Mouse (Mus musculus) lung, adult 2 months (tissue): ENCODE results near the gene Pde10a. TPM values are rescaled to one million over a fixed set of nuclear protein-coding genes. Genes with fewer than 3 reads are reported as not detected.

Experiments used
- DNase-seq: peaks from one replicate; pipeline ENCODE4 v3.0.0; 2022
- H3K4me1 ChIP-seq: fragments of 200-500 bp; 2 replicates; pipeline ENCODE4 v1.6.1; 2011; ENCODE audit warnings: low read length; ENCODE audit not compliant: control insufficient read depth, insufficient read depth
- H3K4me3 ChIP-seq: fragments of 200-500 bp; replicated peaks from 2 replicates; pipeline ENCODE3; 2011; ENCODE audit warnings: low read depth, mild to moderate bottlenecking, control low read depth, low read length; ENCODE audit errors: extremely low read depth
- CTCF ChIP-seq: fragments of 200-500 bp; IDR thresholded peaks from 2 replicates; pipeline ENCODE4 v1.5.1; 2011; ENCODE audit warnings: mild to moderate bottlenecking, low read length, control low read depth; ENCODE audit not compliant: insufficient read depth
- POLR2A ChIP-seq: fragments of 200-500 bp; IDR thresholded peaks from 2 replicates; pipeline ENCODE4 v1.6.1; 2011; ENCODE audit warnings: low read depth, mild to moderate bottlenecking, control low read depth, low read length, borderline replicate concordance; ENCODE audit errors: extremely low read depth
- WGBS: fragments of 180-500 bp; shearing (Covaris S2); methylation state at CpG from one replicate; pipeline ENCODE4 v1.1.7; 2018; 5-methylcytosine and 5-hydroxymethylcytosine counted together
- polyA plus RNA-seq: library from polyadenylated mRNA; depleted of rRNA; stranded (reverse); fragments of >200 nt; gene quantifications from 2 replicates; pipeline ENCODE4 v1.2.3, GENCODE M21; 2012

The Pde10a gene
- polyA plus RNA-seq, 1 experiment, result 0.62 TPM

GRCm38 (mm10) chr17:8720961-8721360 lies 195.8 kb downstream of the Pde10a start:
- H3K4me3 ChIP-seq, result no peak overlapping the region
- no peak for DNase-seq
- no peaks in the 10 kb centered on the region for H3K4me1 ChIP-seq
- TF ChIP-seq POLR2A (no peak), CTCF (no peak)
- WGBS, result 68% methylated on average over 10 of the region's 10 CpGs

- Histone ChIP-seq H3K4me3 (no peak overlapping the region), H3K4me1 (no peaks in the 10 kb centered on the region)
- TF ChIP-seq POLR2A (no peak), CTCF (no peak)
- DNase-seq, result no peak
- 64% methylated on average over 8 of the region's 8 CpGs for WGBS
These were observed 199.3 kb downstream of the Pde10a start for GRCm38 (mm10) chr17:8724464-8724974.

GRCm38 (mm10) chr17:8728646-8729045 lies 203.5 kb downstream of the Pde10a start:
- TF ChIP-seq CTCF (no peak), POLR2A (no peak)
- no peaks in the 10 kb centered on the region for H3K4me1 ChIP-seq
- H3K4me3 ChIP-seq, result no peak overlapping the region
- 48% methylated on average over 7 of the region's 7 CpGs for WGBS
- DNase-seq, result no peak

GRCm38 (mm10) chr17:8729808-8730207 lies 204.6 kb downstream of the Pde10a start:
- WGBS, result 72% methylated on average over 7 of the region's 7 CpGs
- no peak for DNase-seq
- TF ChIP-seq POLR2A (no peak), CTCF (no peak)
- H3K4me3 ChIP-seq, result no peak overlapping the region
- no peaks in the 10 kb centered on the region for H3K4me1 ChIP-seq

GRCm38 (mm10) chr17:8731073-8731472 lies 205.9 kb downstream of the Pde10a start:
- no peaks in the 10 kb centered on the region for H3K4me1 ChIP-seq
- no peak overlapping the region for H3K4me3 ChIP-seq
- no peak for TF ChIP-seq CTCF
- no peak for TF ChIP-seq POLR2A
- DNase-seq, result no peak
- 60% methylated on average over 6 of the region's 6 CpGs for WGBS

- no peak for TF ChIP-seq CTCF
- no peak for TF ChIP-seq POLR2A
- DNase-seq, result no peak
- WGBS, result 74% methylated on average over 6 of the region's 6 CpGs
- Histone ChIP-seq H3K4me3 (no peak overlapping the region), H3K4me1 (no peaks in the 10 kb centered on the region)
These were observed 211.1 kb downstream of the Pde10a start for GRCm38 (mm10) chr17:8736259-8736658.

- TF ChIP-seq CTCF (no peak), POLR2A (no peak)
- 82% methylated on average over 3 of the region's 3 CpGs for WGBS
- Histone ChIP-seq H3K4me1 (no peaks in the 10 kb centered on the region), H3K4me3 (no peak overlapping the region)
- no peak for DNase-seq
These were observed 217.6 kb downstream of the Pde10a start for GRCm38 (mm10) chr17:8742772-8743171.

GRCm38 (mm10) chr17:8745334-8745733 lies 220.2 kb downstream of the Pde10a start:
- H3K4me1 ChIP-seq, result no peaks in the 10 kb centered on the region
- no peak for DNase-seq
- 41% methylated on average over 1 of the region's 1 CpGs for WGBS
- H3K4me3 ChIP-seq, result no peak overlapping the region
- TF ChIP-seq CTCF, result no peak
- TF ChIP-seq POLR2A, result no peak

GRCm38 (mm10) chr17:8749426-8749825 lies 224.3 kb downstream of the Pde10a start:
- Histone ChIP-seq H3K4me3 (no peak overlapping the region), H3K4me1 (no peaks in the 10 kb centered on the region)
- no peak for DNase-seq
- whole genome bisulfite sequencing, result 51% methylated on average over 4 of the region's 4 CpGs
- TF ChIP-seq POLR2A (no peak), CTCF (no peak)

- DNase-seq, result no peak
- 82% methylated on average over 5 of the region's 5 CpGs for WGBS
These were observed 232.4 kb downstream of the Pde10a start for GRCm38 (mm10) chr17:8757576-8757975.

GRCm38 (mm10) chr17:8763248-8763647 lies 238.1 kb downstream of the Pde10a start:
- WGBS, result 23% methylated on average over 1 of the region's 1 CpGs
- H3K4me3 ChIP-seq, result no peak overlapping the region
- TF ChIP-seq CTCF (no peak), POLR2A (no peak)
- no peaks in the 10 kb centered on the region for H3K4me1 ChIP-seq
- no peak for DNase-seq

More at GRCm38 (mm10) chr17:8757576-8757975, 232.4 kb downstream of the Pde10a start:
- TF ChIP-seq POLR2A (no peak), CTCF (no peak)
- Histone ChIP-seq H3K4me3 (no peak overlapping the region), H3K4me1 (no peaks in the 10 kb centered on the region)
